Mouse (Mus musculus) intestine, postnatal 0 days (tissue): ENCODE measurements around the gene Pced1b. TPM values are rescaled to one million over a fixed set of nuclear protein-coding genes. Genes with fewer than 3 reads are reported as not detected.
"Not testable (repeated sequence)": the region's sequence is repeated elsewhere in the genome, so short reads cannot be mapped to it uniquely, and the experiment has no call there.

ENCODE experiments used
- ATAC-seq: fragments of 200-750 bp; cut with Nextera tagmentation; 2 replicates; pipeline ENCODE4 v1.8.0; 2017; ENCODE audit warnings: mild to moderate bottlenecking, moderate TSS enrichment, moderate library complexity
- H3K27ac ChIP-seq: fragments of 300-500 bp; sonication (generic); 2 replicates; pipeline ENCODE4 v1.5.1; 2014; ENCODE audit warnings: mild to moderate bottlenecking, low read depth, low read length, moderate library complexity
- H3K27me3 ChIP-seq: fragments of 300-500 bp; sonication (generic); replicated peaks from 2 replicates; pipeline ENCODE4 v1.6.1; 2014; ENCODE audit warnings: low read length, mixed read lengths; ENCODE audit not compliant: control insufficient read depth, insufficient read depth
- H3K36me3 ChIP-seq: fragments of 300-500 bp; sonication (generic); 2 replicates; pipeline ENCODE4 v1.6.1; 2014; ENCODE audit warnings: mild to moderate bottlenecking, moderate library complexity; ENCODE audit not compliant: control insufficient read depth, insufficient read depth
- H3K4me1 ChIP-seq: fragments of 300-500 bp; sonication (generic); replicated peaks from 2 replicates; pipeline ENCODE4 v1.6.1; 2014; ENCODE audit warnings: antibody characterized with exemption, low read length, mixed read lengths; ENCODE audit not compliant: control insufficient read depth, insufficient read depth
- H3K4me2 ChIP-seq: fragments of 300-500 bp; sonication (generic); replicated peaks from 2 replicates; pipeline ENCODE4 v1.6.1; 2014; ENCODE audit warnings: low read depth, mild to moderate bottlenecking, moderate library complexity
- H3K4me3 ChIP-seq: fragments of 300-500 bp; sonication (generic); 2 replicates; pipeline ENCODE4 v1.5.1; 2014; ENCODE audit warnings: low read depth, low read length
- H3K9ac ChIP-seq: fragments of 300-500 bp; sonication (generic); 2 replicates; pipeline ENCODE4 v1.6.1; 2014; ENCODE audit warnings: mild to moderate bottlenecking, low read depth, low read length
- H3K9me3 ChIP-seq: fragments of 300-500 bp; sonication (generic); 2 replicates; pipeline ENCODE4 v1.6.1; 2016; ENCODE audit warnings: mixed run types; ENCODE audit not compliant: control insufficient read depth
- CTCF ChIP-seq: sonication (generic); IDR thresholded peaks from 2 replicates; pipeline ENCODE4 v1.5.1; 2016; ENCODE audit warnings: low read depth, mild to moderate bottlenecking, control low read depth, antibody characterized with exemption, moderate library complexity
- WGBS: fragments of 180-500 bp; shearing (Covaris S2); extraction: QIAGEN DNeasy Blood & Tissue Kit; methylation state at CpG from one replicate; pipeline ENCODE4 v1.1.7; 2014; 5-methylcytosine and 5-hydroxymethylcytosine counted together
- polyA plus RNA-seq: library from polyadenylated mRNA; unstranded; fragments of >200 nt; fragmentation: Nextera tagmentation; extraction: Ambion mirVana; gene quantifications from 2 replicates; pipeline ENCODE4 v1.2.1, GENCODE M21; 2015

Gene Pced1b
- polyA plus RNA-seq, 1 experiment from 2014 or later: 1.6 TPM

DNA sequence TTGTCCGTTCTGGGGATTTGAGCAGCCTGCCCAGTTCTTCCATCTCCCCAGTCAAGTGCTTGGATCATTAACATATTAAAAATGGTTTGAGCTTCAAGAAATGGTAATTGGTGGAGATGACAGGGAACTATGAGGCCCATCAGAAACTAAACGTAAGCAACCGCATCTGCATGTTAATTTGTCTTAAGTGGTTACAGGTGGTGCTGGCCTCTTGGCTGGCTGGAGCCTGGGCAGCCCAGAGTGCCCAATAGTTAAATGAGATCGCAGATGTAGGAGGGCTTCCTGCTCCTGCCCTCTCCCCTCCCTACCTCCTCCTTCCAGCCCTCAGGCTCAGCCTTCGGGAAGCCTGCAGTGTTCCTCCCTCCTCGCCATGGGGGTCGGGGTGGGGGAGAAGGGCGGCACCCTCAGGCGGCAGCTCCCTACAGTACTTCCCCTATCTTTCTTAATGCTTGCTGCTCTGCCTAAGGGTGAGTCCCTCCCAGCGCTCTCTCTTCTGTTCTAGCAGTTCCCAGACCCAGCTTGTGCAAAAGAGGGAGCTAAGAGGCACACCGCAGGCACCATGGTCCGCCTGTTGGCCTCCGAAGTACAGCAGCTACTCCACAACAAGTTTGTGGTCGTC, 136.7 kb downstream of the Pced1b start:
- H3K9me3 ChIP-seq: no peaks in the 10 kb centered on the region

GRCm38 (mm10) chr15:97384170-97385018, 137.5 kb downstream of the Pced1b start:
- no peaks in the 10 kb centered on the region for H3K27me3 ChIP-seq
- no peaks in the 10 kb centered on the region for H3K9me3 ChIP-seq
- H3K9ac ChIP-seq: no peak overlapping the region
- 93% methylated on average over 28 of the region's 28 CpGs for WGBS
- no peak overlapping the region for H3K4me3 ChIP-seq
- ATAC-seq: no peak
- H3K4me2 ChIP-seq: no peak overlapping the region
- no peaks in the 10 kb centered on the region for H3K36me3 ChIP-seq
- no peak for TF ChIP-seq CTCF
- H3K27ac ChIP-seq: no peak overlapping the region
- no peaks in the 10 kb centered on the region for H3K4me1 ChIP-seq

More for the DNA sequence above, 136.7 kb downstream of the Pced1b start:
- no peak for TF ChIP-seq CTCF
- WGBS: 86% methylated on average over 14 of the region's 14 CpGs
- H3K27ac ChIP-seq: no peak overlapping the region
- H3K4me1 ChIP-seq: no peaks in the 10 kb centered on the region
- no peak overlapping the region for H3K4me3 ChIP-seq
- no peak overlapping the region for H3K4me2 ChIP-seq
- no peak for ATAC-seq
- H3K27me3 ChIP-seq: no peaks in the 10 kb centered on the region
- no peaks in the 10 kb centered on the region for H3K36me3 ChIP-seq
- H3K9ac ChIP-seq: no peak overlapping the region

- ATAC-seq: not testable (repeated sequence)
Observed at GRCm38 (mm10) chr15:97385174-97385573, 138.3 kb downstream of the Pced1b start.

DNA sequence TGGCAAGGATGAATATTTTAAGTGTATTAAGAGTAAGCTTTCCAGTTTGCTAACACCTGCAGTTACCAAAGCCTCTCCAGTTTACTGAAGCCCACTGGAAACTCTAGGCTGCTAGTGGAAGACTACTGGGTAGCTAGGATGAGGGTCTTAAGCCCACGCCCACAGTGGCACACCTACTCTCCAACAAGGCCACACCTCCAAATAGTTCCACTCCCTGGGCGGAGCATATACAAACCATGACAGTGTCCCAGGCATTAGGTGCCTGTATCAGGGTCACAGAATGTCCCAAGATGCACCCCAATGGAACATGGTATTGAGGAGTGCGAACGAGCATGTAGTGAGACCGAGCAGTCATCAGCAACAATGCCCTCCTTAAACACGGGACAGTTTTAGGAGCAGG, 140.9 kb downstream of the Pced1b start:
- Histone ChIP-seq H3K4me2 (no peak overlapping the region), H3K4me3 (no peak overlapping the region), H3K9me3 (no peaks in the 10 kb centered on the region), H3K36me3 (no peaks in the 10 kb centered on the region), H3K27me3 (no peaks in the 10 kb centered on the region), H3K27ac (no peak overlapping the region), H3K9ac (no peak overlapping the region), H3K4me1 (no peaks in the 10 kb centered on the region)
- no peak for TF ChIP-seq CTCF
- no peak for ATAC-seq
- 94% methylated on average over 6 of the region's 6 CpGs for WGBS

More at GRCm38 (mm10) chr15:97385174-97385573, 138.3 kb downstream of the Pced1b start:
- not testable (repeated sequence) for H3K27me3 ChIP-seq, H3K9me3 ChIP-seq, H3K4me3 ChIP-seq, H3K9ac ChIP-seq, H3K36me3 ChIP-seq, H3K4me2 ChIP-seq, H3K27ac ChIP-seq, H3K4me1 ChIP-seq
- 91% methylated on average over 10 of the region's 10 CpGs for WGBS

DNA sequence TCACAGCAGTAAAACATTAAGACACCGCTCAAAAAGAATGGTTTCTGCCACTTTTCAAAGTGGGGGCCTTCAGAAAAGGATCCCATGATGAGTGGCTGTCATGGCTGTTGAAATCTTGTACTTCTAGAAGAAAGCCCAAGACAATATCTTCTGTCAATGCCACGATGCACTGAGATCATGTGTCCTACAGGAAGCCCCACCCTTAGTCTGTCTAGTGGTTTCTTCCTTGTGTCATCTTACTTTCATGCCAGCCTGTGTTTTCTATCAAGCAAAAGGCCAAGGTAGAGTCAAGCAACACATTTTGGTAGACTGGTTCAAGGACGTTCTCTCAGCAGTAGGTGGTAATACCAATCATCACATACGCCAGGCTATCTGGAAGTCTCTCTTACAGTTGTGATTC, 142.7 kb downstream of the Pced1b start:
- ATAC-seq: no peak
- H3K27ac ChIP-seq: no peak overlapping the region
- no peaks in the 10 kb centered on the region for H3K36me3 ChIP-seq
- H3K4me1 ChIP-seq: no peaks in the 10 kb centered on the region
- no peaks in the 10 kb centered on the region for H3K27me3 ChIP-seq
- no peak overlapping the region for H3K4me3 ChIP-seq
- no peak overlapping the region for H3K4me2 ChIP-seq
- WGBS: 91% methylated on average over 4 of the region's 4 CpGs
- no peaks in the 10 kb centered on the region for H3K9me3 ChIP-seq
- no peak overlapping the region for H3K9ac ChIP-seq
- TF ChIP-seq CTCF: no peak

DNA sequence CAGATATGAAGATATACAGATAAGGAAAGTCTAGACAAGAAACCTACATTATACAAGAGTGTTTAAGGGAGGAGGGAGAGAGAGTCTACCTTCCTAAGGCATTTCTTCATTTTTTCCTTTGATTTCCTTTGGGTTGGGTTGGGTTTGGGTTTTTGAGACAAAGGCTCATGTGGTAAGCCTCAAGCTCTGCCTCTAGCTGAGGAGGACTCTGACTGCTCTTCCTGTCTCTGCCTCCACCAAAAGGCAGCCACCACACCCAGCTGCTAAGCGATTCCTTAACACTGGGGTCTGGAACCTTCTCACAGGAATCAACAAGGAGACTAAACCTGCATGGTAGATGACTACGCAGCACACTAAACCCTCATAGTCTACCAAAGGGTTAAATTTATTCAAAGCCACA, 143.9 kb downstream of the Pced1b start:
- Histone ChIP-seq H3K27ac (no peak overlapping the region), H3K9me3 (no peaks in the 10 kb centered on the region), H3K9ac (no peak overlapping the region), H3K36me3 (no peaks in the 10 kb centered on the region), H3K4me2 (no peak overlapping the region), H3K4me1 (no peaks in the 10 kb centered on the region), H3K27me3 (no peaks in the 10 kb centered on the region), H3K4me3 (no peak overlapping the region)
- no peak for TF ChIP-seq CTCF
- no peak for ATAC-seq
- 100% methylated on average over 2 of the region's 2 CpGs for whole genome bisulfite sequencing
